Mouse (Mus musculus) C2C12 (cell line): ENCODE results near the gene Ugt1a6b.

ENCODE experiments used
- CTCF ChIP-seq: IDR thresholded peaks from one replicate; pipeline ENCODE4 v1.5.1; 2011; ENCODE audit not compliant: control insufficient read depth, insufficient read depth, insufficient read length
- MAX ChIP-seq: IDR thresholded peaks from one replicate; pipeline ENCODE4 v1.6.1; 2011; ENCODE audit warnings: mild to moderate bottlenecking, control low read depth
- USF1 ChIP-seq: IDR thresholded peaks from one replicate; pipeline ENCODE4 v1.6.1; 2011; ENCODE audit warnings: low read depth, mild to moderate bottlenecking, control low read depth, moderate library complexity

DNA sequence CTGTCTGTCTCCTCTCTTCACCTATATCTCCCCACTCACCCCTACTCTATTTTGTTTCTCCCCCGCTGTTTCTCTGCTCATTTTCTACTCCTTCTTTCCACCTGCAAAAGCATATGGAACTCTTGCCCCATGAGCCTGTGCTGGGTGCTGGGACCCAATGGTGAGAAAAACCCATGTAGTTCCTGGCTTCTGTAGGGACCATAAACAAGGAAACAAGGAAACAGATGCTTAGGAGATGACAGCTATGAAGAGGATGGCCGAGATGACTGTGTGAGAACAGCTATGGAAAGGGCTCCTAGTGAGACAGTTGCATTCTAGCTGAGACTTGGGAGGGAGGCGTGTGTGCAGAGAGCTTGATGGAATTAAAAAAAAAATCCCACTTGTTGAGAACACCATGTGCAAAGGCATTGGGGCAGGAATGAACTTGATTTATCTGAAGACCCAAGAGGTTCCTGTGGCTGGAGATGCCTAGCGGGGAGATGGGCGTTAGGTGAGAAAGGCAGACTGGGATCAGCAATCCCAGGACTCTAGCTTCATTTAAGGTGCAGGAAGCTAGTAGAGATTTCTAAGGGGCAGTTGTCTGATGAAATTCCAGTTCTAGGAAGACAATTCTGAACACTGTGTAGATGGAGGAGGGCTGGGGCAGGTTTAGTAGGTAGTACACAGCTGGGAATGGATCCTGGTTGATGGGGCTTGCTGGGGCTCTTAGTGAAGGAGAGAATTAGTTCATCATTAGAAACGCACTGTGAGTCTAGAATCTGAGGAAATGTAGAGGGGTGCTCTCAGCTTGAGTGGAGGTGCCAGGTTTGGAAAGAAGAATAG lies 128.1 kb downstream of the Ugt1a6b start:
- no peak for TF ChIP-seq USF1
- no peak for TF ChIP-seq MAX
- TF ChIP-seq CTCF, result no peak
